Mouse (Mus musculus) liver, adult 2 months (tissue): Measurements from ENCODE around the gene Plpp7. TPM values are rescaled to one million over a fixed set of nuclear protein-coding genes. Genes with fewer than 3 reads are reported as not detected.

Experiments
- DNase-seq: peaks from one replicate; pipeline ENCODE4 v3.0.0-alpha.2; 2011; ENCODE audit warnings: low read depth, low spot score; ENCODE audit errors: extremely low read depth
- H3K27ac ChIP-seq: fragments of 200-500 bp; replicated peaks from 2 replicates; pipeline ENCODE4 v1.5.1; 2012; ENCODE audit warnings: low read depth, mild to moderate bottlenecking, control low read depth, inconsistent platforms, low read length; ENCODE audit not compliant: insufficient read depth
- H3K27me3 ChIP-seq: fragments of 200-500 bp; 2 replicates; pipeline ENCODE4 v1.6.1; 2012; ENCODE audit warnings: mild to moderate bottlenecking, moderate library complexity, low read length, inconsistent platforms; ENCODE audit not compliant: control insufficient read depth, insufficient read depth
- H3K36me3 ChIP-seq: fragments of 200-500 bp; 2 replicates; pipeline ENCODE4 v1.6.1; 2012; ENCODE audit warnings: low read length, inconsistent platforms; ENCODE audit not compliant: control insufficient read depth, insufficient read depth
- H3K4me1 ChIP-seq: fragments of 200-500 bp; 2 replicates; pipeline ENCODE4 v1.6.1; 2011; ENCODE audit warnings: low read length; ENCODE audit not compliant: control insufficient read depth, insufficient read depth
- H3K4me3 ChIP-seq: fragments of 200-500 bp; 2 replicates; pipeline ENCODE4 v1.5.1; 2011; ENCODE audit warnings: low read depth, mild to moderate bottlenecking, control low read depth, low read length, moderate library complexity; ENCODE audit not compliant: insufficient read depth
- H3K79me2 ChIP-seq: fragments of 200-500 bp; 2 replicates; pipeline ENCODE4 v1.6.1; 2012; ENCODE audit warnings: inconsistent platforms, mild to moderate bottlenecking, low read length, moderate library complexity; ENCODE audit not compliant: control insufficient read depth, insufficient read depth
- H3K9ac ChIP-seq: fragments of 200-500 bp; 2 replicates; pipeline ENCODE4 v1.6.1; 2012; ENCODE audit warnings: low read depth, mild to moderate bottlenecking, control low read depth, inconsistent platforms, low read length
- CTCF ChIP-seq: fragments of 200-500 bp; IDR thresholded peaks from 2 replicates; pipeline ENCODE4 v1.5.1; 2011; ENCODE audit warnings: low read depth, low read length, control low read depth
- POLR2A ChIP-seq: fragments of 200-500 bp; IDR thresholded peaks from 2 replicates; pipeline ENCODE4 v1.6.1; 2011; ENCODE audit warnings: low read length, control low read depth; ENCODE audit not compliant: insufficient read depth; ENCODE audit errors: extremely low read depth
- WGBS: fragments of 180-500 bp; shearing (Covaris S2); methylation state at CpG from one replicate; pipeline ENCODE4 v1.1.7; 2018; 5-methylcytosine and 5-hydroxymethylcytosine counted together
- polyA plus RNA-seq: library from polyadenylated mRNA; depleted of rRNA; stranded (reverse); fragments of >200 nt; gene quantifications from 2 replicates; pipeline ENCODE4 v1.2.3, GENCODE M21; 2012
- total RNA-seq: library from RNA; depleted of rRNA; stranded (reverse); fragments of >200 nt; gene quantifications from 2 replicates; pipeline ENCODE4 v1.2.3, GENCODE M21; 2014

The Plpp7 gene
- total and polyA plus RNA-seq, 2 experiments: 0.37 to 2.3 TPM

GRCm38 (mm10) chr2:32131866-32132566 is 36.7 kb downstream of the Plpp7 start:
- TF ChIP-seq CTCF (no peak), POLR2A (no peak)
- H3K36me3 ChIP-seq: no peaks in the 10 kb centered on the region
- H3K4me3 ChIP-seq: no peak overlapping the region
- WGBS: 77% methylated on average over 6 of the region's 6 CpGs
- H3K27ac ChIP-seq: no peak overlapping the region
- H3K79me2 ChIP-seq: no peaks in the 10 kb centered on the region
- DNase-seq: no peak
- no peaks in the 10 kb centered on the region for H3K27me3 ChIP-seq
- H3K4me1 ChIP-seq: peaks cover 5% of the 10 kb centered on the region; the same call in 1 of the 2 replicates
- no peak overlapping the region for H3K9ac ChIP-seq

GRCm38 (mm10) chr2:32132567-32132992 is 37.3 kb downstream of the Plpp7 start:
- no peak overlapping the region for H3K4me3 ChIP-seq
- 11% methylated on average over 12 of the region's 12 CpGs for WGBS
- H3K9ac ChIP-seq: no peak overlapping the region
- no peak overlapping the region for H3K27ac ChIP-seq
- no peaks in the 10 kb centered on the region for H3K27me3 ChIP-seq
- peak; percentile 92 for DNase-seq
- TF ChIP-seq POLR2A (no peak), CTCF (no peak)
- no peaks in the 10 kb centered on the region for H3K79me2 ChIP-seq
- H3K36me3 ChIP-seq: no peaks in the 10 kb centered on the region
- peaks cover 5% of the 10 kb centered on the region; the same call in 1 of the 2 replicates for H3K4me1 ChIP-seq

- 4% methylated on average over 2 of the region's 2 CpGs for WGBS
- Histone ChIP-seq H3K79me2 (no peaks in the 10 kb centered on the region), H3K36me3 (no peaks in the 10 kb centered on the region), H3K27ac (no peak overlapping the region), H3K4me1 (peaks cover 3% of the 10 kb centered on the region; the same call in 1 of the 2 replicates), H3K27me3 (no peaks in the 10 kb centered on the region), H3K9ac (no peak overlapping the region), H3K4me3 (no peak overlapping the region)
- peak; percentile 77 for DNase-seq
- TF ChIP-seq POLR2A (no peak), CTCF (peak; percentile 66)
Observed at GRCm38 (mm10) chr2:32134039-32134438, 38.7 kb downstream of the Plpp7 start.

- no peaks in the 10 kb centered on the region for H3K79me2 ChIP-seq
- peaks cover 13% of the 10 kb centered on the region for H3K4me1 ChIP-seq
- no peaks in the 10 kb centered on the region for H3K27me3 ChIP-seq
- H3K27ac ChIP-seq: peak overlapping the region; percentile 75
- H3K9ac ChIP-seq: peak overlapping the region; percentile 73
- peak; percentile 94 for DNase-seq
- no peaks in the 10 kb centered on the region for H3K36me3 ChIP-seq
- WGBS: 1% methylated on average over 40 of the region's 40 CpGs
- TF ChIP-seq POLR2A (peak; percentile 86), CTCF (no peak)
- H3K4me3 ChIP-seq: peak overlapping the region; percentile 68
Observed at GRCm38 (mm10) chr2:32137667-32138266, 42.4 kb downstream of the Plpp7 start.

- Histone ChIP-seq H3K9ac (no peak overlapping the region), H3K36me3 (no peaks in the 10 kb centered on the region), H3K27ac (peak overlapping the region; percentile 69), H3K27me3 (no peaks in the 10 kb centered on the region), H3K4me3 (no peak overlapping the region), H3K4me1 (peaks cover 13% of the 10 kb centered on the region), H3K79me2 (no peaks in the 10 kb centered on the region)
- WGBS: 89% methylated on average over 5 of the region's 5 CpGs
- no peak for DNase-seq
- TF ChIP-seq CTCF (no peak), POLR2A (no peak)
Observed at GRCm38 (mm10) chr2:32139377-32139776, 44.0 kb downstream of the Plpp7 start.

- Histone ChIP-seq H3K27ac (no peak overlapping the region; the same call in 1 of the 2 replicates), H3K4me3 (no peak overlapping the region), H3K36me3 (no peaks in the 10 kb centered on the region), H3K9ac (no peak overlapping the region), H3K79me2 (no peaks in the 10 kb centered on the region), H3K4me1 (peaks cover 13% of the 10 kb centered on the region), H3K27me3 (no peaks in the 10 kb centered on the region)
- DNase-seq: peak; percentile 93
- TF ChIP-seq CTCF: no peak
- WGBS: 4% methylated on average over 4 of the region's 4 CpGs
Observed at GRCm38 (mm10) chr2:32140498-32140934, 45.2 kb downstream of the Plpp7 start.
